9 mouse cellular contexts compared by ENCODE assay signal in the genomic region with DNA sequence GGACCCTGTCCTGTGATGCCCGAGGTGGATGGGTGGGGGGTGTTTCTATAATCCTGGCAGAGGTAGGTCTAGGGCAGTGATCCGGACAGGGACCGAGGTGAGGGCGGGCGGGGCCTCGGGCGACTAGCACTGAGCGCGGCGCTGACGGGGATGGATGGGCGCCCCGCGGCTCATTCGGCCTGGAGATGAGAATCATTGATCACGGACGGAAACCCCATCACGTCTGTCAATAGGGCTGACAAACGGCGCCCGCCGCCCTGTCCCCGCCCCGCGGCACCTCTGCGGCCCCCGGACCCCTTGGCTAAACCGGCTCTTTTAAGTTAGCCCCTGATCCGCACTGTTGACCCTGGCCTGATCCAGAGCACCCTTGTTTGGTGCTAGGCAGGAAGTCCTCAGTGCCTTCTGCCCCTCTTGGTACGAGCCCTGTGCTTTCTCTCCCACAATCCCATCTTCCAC. TPM values are rescaled to one million over a fixed set of nuclear protein-coding genes. Genes with fewer than 3 reads are reported as not detected.
DNase-seq lines count a peak whose midpoint lies in the region; ATAC-seq and TF ChIP-seq lines count a peak whose summit lies in the region.
"Had no signal": no experiment of that assay in that cellular context is flagged by ENCODE, and none has a peak within 500 bp of the region (broad histone marks: within the 10 kb centered on the region; RNA-seq: fewer than 3 reads in every experiment).

No protein-coding gene starts in this region.

- H3K9ac ChIP-seq in liver, embryonic 13.5 days, result no peak overlapping the region

- H3K4me2 ChIP-seq in liver, embryonic 13.5 days, result peak overlapping the region; percentile 59

- no peak for TF ChIP-seq POLR2A in cerebellum, adult 2 months (IDR thresholded peaks at IDR 0.05; ENCODE audit: borderline replicate concordance, insufficient read depth, low read length)

- no peak for DNase-seq in cerebellum, adult 2 months
- no peak for DNase-seq in cerebellum, adult 11-12 months
- peak; percentile 18 for DNase-seq in retina, embryonic 14.5 days (ENCODE audit: low spot score)
- DNase-seq in retina, postnatal 1 day, result no peak
- DNase-seq in liver, embryonic 13.5 days, result no peak
- DNase-seq in urinary bladder, postnatal 25 days (ENCODE audit: low spot score), result no peak
- DNase-seq in cerebellum, adult 9-10 months, result no peak
- DNase-seq in frontal cortex, postnatal 10 days (ENCODE audit: low spot score in 2 of 2), result no peak
- DNase-seq: thymus, adult 2 months had no signal

- peak; percentile 32; the same call in 1 of the 2 replicates for ATAC-seq in liver, embryonic 13.5 days (ENCODE audit: low read depth)

- H3K4me3 ChIP-seq in cerebellum, adult 2 months (replicated peaks; ENCODE audit: insufficient read depth, low read depth, low read length), result peak overlapping the region; percentile 56
- H3K4me3 ChIP-seq in liver, embryonic 13.5 days (replicated peaks), result peak overlapping the region; percentile 42

- no peaks in the 10 kb centered on the region for H3K9me3 ChIP-seq in liver, embryonic 13.5 days (replicated peaks)

- no peaks in the 10 kb centered on the region for H3K27me3 ChIP-seq in cerebellum, adult 2 months (ENCODE audit: control insufficient read depth, insufficient read depth, low read length)
- H3K27me3 ChIP-seq in liver, embryonic 13.5 days, result peaks cover 84% of the 10 kb centered on the region

- peaks cover 12% of the 10 kb centered on the region for H3K4me1 ChIP-seq in cerebellum, adult 2 months (ENCODE audit: control insufficient read depth, insufficient read depth, low read length)
- peaks cover 13% of the 10 kb centered on the region for H3K4me1 ChIP-seq in liver, embryonic 13.5 days (replicated peaks)

- H3K27ac ChIP-seq in cerebellum, adult 2 months (ENCODE audit: insufficient read depth, low read length), result no peak overlapping the region
- H3K27ac ChIP-seq in liver, embryonic 13.5 days, result no peak overlapping the region

- WGBS in cerebellum, adult 2 months, result 7% methylated on average over 30 of the region's 30 CpGs
- 3% methylated on average over 30 of the region's 30 CpGs for WGBS in liver, embryonic 13.5 days (ENCODE audit: insufficient replicate concordance)

- no peak for TF ChIP-seq CTCF in cerebellum, adult 2 months (IDR thresholded peaks at IDR 0.05; ENCODE audit: borderline replicate concordance, insufficient read depth, low read depth, low read length)

- peaks cover 11% of the 10 kb centered on the region for H3K36me3 ChIP-seq in liver, embryonic 13.5 days

RNA-seq across cellular contexts. Expression of gene Nxph4, which starts 0.6 kb away (rescaled TPM):
- 30.3 and 33.8 TPM in 2 replicates for polyA plus RNA-seq in cerebellum, adult 2 months (2012; rRNA removed)
- 0.13 TPM in 2 replicates for polyA plus RNA-seq in liver, embryonic 13.5 days (2015; fragmentation: Nextera tagmentation; extraction: Ambion mirVana)

RNA-seq across cellular contexts. Expression of gene Shmt2, which starts 12.7 kb away (rescaled TPM):
- 68.2 and 69.8 TPM in 2 replicates for polyA plus RNA-seq in cerebellum, adult 2 months (2012; rRNA removed)
- polyA plus RNA-seq in liver, embryonic 13.5 days (2015; fragmentation: Nextera tagmentation; extraction: Ambion mirVana), result 133 and 142 TPM in 2 replicates

RNA-seq across cellular contexts. Expression of gene Ndufa4l2, which starts 20.2 kb away (rescaled TPM):
- 10.4 and 11.5 TPM in 2 replicates for polyA plus RNA-seq in cerebellum, adult 2 months (2012; rRNA removed)
- polyA plus RNA-seq in liver, embryonic 13.5 days (2015; fragmentation: Nextera tagmentation; extraction: Ambion mirVana), result 1.9 and 2.8 TPM in 2 replicates

RNA-seq across cellular contexts. Expression of gene Stac3, which starts 33.5 kb away (rescaled TPM):
- 8.3 TPM in 2 replicates for polyA plus RNA-seq in cerebellum, adult 2 months (2012; rRNA removed)
- 0.17 and 0.47 TPM in 2 replicates for polyA plus RNA-seq in liver, embryonic 13.5 days (2015; fragmentation: Nextera tagmentation; extraction: Ambion mirVana)

Comparison
In these comparisons a context has a peak if more than half of its experiments do, and no peak if none do; other contexts are left out.
1. RNA of gene Nxph4, which starts 0.6 kb away (polyA plus RNA-seq): 30.3 to 33.8 TPM in cerebellum, adult 2 months; 0.13 TPM in liver, embryonic 13.5 days; every median in the first group is over 10 times any median in the second.